Mouse (Mus musculus) kidney, adult 9 months (tissue): Measurements from ENCODE around the gene Ppm1l.
A peak's percentile ranks its signal among the peaks of the same experiment; 100 is the strongest.

Source experiments
- DNase-seq: peaks from one replicate; pipeline ENCODE4 v3.0.0; 2022

Ppm1l gene

DNA sequence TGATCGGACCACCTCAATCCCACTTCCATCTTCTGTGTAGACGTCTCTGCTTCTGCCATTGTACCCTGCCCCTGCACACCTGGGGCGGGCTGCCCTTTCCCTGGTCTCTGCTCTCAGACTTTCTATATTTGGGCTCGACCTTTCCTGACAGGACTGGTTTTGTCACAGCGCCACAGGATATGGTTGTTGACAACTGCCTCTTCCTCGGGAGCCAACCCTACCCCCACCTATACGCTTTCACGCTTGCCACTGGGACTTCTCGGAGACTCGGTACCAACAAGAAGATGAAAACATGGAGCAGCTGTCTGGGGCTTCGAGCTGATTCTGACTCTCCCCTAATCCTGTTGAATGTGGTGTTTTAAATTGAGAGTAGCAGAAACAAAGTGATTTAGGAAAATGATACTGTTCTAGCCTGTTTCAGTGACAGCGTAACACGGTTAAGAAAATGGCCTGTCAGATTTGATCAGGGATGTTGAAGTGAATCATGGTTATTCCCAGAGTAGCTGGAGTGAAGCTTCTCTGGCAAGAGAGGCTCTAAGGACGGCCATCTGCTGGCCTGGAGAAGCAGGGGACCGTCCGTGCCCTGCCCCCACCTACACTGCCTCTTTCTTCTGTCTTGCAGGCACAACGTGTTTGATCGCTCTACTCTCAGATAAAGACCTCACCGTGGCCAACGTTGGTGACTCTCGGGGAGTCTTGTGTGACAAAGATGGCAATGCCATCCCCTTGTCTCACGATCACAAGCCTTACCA, 232.2 kb downstream of the Ppm1l start:
- DNase-seq = no peak

DNA sequence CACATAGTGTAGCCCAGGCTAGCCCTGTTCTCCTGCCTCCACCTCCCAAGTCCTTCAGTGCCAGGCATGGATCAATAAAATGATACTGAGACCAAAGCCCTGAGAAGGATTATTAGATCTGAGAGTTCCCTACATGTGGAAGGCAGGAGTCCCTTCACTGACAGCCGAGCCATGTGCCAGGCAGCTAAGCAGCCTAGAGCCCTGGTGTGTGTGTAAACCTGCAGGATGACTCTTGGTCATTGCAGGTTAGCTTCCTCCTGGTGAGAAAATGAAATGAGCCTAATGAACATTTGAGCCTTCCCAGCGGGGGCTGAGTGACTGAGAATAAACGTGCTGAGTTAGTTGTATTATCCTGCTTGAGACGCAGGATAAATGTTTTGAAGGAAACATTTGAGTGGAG, 232.9 kb downstream of the Ppm1l start:
- DNase-seq = no peak

DNA sequence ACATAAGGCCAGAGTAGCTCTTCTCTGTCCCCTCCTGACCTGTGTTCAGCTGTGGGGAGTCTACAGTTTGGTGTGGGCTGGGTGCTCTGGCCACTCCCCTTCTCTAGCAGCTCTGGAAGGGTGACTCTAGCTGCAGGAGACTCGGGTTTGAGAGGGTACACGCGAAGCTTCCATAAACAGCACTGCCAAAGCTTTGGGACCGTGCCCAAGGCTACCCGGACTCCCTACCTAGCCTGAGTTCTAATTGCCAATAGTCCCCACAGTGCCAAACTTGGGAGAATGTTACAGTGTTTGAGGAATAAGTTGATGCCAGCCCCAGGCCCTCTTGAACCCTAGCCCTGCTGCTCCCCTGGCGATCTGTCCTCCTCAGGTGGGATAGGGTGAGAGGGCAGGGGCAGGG, 238.8 kb downstream of the Ppm1l start:
- no peak for DNase-seq

DNA sequence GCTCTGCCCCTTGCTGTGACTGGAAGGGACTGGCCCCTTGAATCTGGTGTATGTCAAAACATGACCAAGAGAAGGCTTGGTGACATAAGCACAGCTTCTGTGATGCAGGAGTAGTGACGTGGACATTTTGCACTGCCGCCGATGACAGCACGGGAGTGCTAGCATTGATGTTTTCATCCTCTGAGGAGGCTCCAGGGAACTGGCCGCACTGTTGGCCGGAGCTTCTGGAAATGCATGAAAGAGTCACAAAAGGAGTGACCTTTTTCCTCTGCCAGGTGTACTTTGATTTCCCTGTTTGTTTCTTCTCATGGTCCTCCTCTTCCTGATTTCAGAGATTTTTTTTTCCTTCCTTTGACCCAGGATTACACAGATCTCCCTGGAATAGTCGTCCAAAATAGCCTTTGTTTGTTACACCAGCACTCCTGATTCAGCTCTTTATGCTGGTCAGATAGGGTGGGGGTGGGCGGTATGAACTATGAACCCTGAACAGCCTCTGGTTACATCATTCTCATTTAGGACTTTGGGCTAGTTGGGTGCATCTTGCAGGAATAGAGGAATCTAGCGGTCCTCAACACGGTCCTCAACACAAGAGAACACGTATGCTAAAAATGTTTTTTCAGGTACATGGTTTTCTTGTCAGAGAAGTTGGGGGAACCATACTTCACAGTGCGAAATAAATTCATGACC, 239.6 kb downstream of the Ppm1l start:
- DNase-seq = peak; percentile 83

DNA sequence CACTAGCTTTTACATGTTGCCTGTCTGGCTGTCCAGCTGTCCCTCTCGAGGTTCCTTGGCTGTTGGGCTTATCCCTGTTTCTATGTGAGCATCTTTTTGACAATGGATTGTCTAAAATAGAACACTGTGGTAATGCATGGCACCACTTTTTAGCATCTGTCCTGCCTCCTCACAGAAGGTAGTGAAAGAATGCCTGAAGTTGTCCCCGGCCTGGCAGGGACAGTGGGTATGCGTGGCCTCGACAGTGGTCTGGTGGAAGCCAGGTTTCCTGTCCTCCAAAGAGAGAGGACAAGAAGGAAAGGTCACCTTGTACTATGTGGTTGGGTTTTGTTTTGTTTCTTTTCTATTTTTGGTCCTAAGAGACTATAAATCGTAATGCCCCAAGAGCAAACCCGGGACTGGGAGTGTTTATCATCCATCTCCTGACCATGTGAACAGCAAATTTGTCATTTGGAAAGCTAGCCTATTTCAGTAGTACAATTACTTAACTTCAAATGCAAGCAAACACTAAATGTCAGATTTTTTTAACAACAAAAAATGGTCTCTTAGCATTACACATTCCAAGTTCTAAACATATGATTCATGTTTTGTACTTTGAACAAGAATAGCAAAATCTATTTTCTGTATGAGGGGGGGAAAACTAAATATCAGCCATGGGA, 242.8 kb downstream of the Ppm1l start:
- DNase-seq = peak; percentile 51

DNA sequence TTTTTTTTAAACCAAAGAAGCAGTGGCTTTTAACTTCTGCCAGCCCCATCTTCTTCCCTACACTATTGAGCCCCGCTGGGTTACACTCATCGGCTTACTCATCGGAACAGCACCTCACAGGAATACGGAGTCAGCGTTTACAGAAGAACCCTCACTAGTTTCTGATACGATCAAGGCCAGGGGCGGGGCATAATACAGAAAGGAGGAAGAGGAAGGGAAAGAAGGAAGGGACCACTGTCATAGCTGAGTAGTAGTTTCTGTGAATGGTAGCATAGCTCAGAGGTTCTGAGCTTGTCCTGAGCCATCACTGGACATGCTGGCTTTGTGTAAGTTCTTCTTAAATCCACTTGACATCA, 243.3 kb downstream of the Ppm1l start:
- DNase-seq = no peak

DNA sequence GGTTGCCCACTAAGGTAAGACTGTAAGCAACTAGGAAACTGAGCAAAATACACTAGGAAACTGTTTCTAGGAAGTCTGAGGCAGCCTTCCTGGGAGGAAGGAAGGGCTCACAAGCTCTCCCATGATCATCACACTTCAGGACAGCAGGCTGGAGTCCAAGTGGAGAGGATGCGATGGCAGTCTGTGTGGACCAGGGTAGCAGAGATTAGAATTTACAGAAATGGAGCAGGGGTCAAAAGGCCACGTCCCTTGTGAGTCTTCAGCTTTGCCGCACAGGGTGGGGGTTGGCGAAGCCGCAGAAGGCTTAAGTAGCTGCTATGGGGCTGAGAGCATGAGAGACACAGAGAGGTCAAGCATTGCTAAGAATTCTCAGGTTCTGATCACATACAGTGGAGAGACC, 245.0 kb downstream of the Ppm1l start:
- peak; percentile 47 for DNase-seq

DNA sequence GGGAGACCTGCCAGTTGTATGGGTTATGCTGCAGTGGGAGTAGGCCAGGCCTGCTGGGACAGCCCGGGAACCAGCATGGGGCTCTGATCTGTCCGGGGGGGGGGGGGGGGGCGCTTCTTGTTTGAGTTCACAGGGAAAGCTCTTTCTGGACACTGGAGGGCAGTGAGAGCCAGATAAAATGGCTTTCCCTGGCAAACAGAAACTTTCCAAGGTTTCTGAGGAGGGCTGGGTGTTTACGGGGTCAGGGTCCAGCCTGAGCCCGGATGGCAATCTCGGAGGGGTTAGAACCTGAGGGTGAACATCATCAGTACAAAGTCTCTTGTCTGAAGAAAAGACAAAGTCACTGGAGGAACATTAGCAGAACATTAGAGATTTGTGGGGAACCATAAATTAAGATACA, 246.7 kb downstream of the Ppm1l start:
- peak; percentile 53 for DNase-seq

DNA sequence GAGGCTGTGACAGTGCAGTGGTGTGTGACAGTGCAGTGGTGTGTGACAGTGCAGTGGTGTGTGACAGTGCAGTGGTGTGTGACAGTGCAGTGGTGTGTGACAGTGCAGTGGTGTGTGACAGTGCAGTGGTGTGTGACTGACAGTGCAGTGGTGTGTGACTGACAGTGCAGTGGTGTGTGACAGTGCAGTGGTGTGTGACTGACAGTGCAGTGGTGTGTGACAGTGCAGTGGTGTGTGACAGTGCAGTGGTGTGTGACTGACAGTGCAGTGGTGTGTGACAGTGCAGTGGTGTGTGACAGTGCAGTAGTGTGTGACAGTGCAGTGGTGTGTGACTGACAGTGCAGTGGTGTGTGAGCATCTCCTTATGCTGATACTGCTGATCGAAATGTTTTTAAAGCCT, 248.9 kb downstream of the Ppm1l start:
- DNase-seq = peak; percentile 52

DNA sequence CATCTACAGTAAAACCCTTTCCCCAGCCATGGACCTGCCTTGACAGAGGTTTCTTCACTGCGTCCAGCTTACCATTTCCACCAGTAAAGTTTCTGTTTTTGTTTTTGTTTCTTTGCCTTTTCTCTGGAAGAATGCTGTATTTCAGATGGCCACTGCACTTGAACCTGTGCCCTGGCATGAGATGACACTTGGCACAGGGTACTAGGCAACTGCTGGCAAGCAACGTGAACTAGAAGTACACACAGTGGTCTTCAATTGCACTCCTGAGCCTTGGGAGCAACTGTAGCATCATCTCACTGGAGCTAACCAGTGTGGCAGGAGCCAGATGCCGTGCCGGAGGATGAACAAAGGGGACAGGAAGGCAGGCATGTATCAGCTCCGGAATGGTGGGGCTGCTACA, 255.9 kb downstream of the Ppm1l start:
- no peak for DNase-seq

DNA sequence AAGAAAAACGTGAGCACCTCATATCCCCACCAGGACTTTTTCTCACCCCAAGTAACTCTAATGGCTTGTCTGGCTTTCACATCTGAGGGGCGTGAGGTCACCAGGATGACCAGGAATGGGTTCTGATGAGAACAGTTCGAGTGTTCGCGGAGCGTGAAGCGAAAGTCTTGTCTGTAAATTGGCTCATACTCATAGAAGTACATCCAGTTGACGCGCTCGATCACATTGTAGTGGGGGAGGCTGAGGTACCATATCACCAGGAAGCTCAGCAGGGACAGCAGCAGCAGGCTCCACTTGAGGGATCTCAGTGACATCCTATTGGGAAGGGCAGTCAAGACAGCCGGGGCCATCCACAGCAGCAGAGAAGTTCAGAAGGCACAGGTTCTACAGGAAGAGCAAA, 258.9 kb downstream of the Ppm1l start:
- DNase-seq = no peak

DNA sequence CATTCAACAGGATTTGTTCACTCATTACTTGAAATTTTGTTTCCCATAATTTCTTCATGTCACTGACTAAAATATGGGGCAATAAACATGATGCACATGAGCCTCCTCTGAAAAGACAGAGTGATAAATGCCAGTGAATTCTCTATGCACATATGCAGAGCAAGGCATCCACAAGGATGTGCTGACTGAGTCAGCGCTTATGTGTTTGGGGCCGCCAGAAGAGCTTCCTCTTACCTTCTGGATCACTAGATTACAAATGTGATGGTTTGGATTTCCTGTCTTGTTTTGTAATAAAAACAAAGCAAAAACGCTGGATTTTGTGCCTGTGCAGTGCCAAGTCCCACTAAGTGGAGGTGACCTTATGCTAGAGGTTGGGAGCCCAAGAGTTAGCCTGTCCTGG, 260.1 kb downstream of the Ppm1l start:
- no peak for DNase-seq

DNA sequence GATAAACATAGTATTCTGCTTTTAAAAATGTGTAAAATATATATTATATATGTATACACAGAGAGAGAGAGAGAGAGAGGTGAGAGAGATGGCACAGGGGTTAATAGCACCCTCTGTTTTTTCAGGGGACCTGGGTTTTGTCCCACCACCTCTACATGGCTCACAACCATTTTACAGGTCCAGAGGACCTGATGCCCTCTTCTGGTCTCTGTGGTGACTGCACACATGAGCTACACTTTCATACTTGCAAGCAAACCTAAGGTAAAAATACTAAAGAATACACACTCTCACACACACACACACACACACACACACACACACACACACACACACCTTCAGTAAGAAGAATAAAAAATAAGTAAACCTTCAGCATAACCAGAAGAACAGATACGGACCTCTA, 262.1 kb downstream of the Ppm1l start:
- DNase-seq = no peak

DNA sequence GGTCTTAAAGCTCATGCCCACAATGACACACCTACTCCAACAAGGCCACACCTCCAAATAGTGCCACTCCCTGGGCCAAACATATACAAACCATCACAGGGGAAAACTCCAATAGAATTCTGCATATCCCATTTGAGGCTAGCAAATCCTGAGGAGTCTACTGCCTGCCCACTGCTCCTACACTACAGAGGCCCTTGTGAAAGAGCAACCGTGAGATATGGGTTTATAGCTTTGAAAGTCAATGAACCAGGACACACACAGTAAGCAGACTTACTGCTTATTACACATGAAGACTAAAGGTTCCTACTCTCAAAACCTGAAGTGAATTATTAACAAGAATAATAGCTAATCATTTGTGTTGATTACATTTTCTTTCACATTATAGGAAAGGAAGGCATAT, 267.1 kb downstream of the Ppm1l start:
- DNase-seq = peak; percentile 47

DNA sequence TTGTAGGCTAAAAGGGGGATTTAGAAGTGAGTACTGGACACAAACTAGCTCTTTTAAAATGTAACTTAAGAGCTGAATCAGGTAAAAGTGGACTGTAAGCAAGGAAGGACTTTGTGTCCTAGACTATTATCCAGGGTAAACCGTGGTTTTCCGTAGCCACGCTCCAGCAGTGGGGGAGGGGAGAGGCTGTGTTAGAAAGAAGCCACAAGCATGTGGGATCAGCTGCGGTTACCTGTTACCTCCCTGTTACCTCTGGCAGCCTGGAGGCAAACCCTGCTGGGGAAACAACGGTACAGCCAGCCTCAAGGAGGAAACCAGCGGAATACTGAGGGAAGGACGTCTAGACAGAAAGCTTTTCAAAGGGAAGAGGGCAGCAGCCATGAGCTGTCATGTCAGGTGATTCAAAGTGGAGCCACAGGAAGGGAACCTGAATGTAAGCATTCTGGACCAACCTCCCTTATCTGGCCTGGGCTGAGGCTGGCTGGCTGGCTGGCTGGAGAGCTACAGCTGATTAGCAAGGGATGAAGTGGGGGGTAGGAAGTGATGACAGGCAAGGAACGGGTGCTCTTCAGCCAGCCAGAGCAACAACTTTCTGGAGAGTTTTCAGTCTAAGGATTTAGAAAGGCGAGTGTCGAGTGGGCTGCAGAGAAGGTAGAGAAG, 271.6 kb downstream of the Ppm1l start:
- peak; percentile 91 for DNase-seq

DNA sequence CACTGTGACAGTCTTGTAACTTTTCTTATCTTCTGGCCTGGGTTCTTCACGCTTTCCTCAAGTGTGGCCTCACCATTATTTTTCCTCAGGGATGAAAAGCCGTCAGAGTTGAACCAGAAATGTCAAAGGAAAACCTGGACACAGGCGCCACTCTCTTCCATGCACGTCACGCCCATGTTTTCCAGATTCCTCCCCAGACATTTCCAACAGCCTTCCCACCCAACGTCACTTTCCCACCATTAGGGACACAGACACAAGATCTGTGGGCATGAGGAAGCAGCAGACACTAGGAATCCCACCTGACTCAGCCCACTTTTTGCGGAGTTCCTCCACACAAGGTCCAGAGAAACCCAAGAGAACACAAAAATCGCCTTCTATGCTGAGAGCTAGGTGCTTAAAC, 276.8 kb downstream of the Ppm1l start:
- DNase-seq = no peak

DNA sequence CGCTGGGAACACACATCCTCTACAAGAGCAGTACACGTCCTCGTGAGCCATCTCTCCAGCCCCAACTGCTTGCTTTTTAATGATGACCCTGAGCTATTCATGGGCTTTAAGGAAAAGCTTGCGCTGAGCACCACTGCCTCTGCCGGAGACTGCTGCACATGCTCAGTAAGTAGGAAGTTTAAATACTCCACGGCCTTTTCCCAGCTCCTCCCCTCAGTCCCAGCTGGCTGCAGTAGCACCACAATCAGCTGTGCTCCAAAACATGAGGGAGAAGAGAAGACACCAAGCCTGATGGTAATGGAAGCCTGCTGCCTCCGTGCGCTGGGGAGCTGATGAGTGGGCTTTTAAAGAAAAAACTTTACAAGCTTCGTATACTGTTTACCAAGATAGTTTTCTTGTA, 277.4 kb downstream of the Ppm1l start:
- DNase-seq = no peak

DNA sequence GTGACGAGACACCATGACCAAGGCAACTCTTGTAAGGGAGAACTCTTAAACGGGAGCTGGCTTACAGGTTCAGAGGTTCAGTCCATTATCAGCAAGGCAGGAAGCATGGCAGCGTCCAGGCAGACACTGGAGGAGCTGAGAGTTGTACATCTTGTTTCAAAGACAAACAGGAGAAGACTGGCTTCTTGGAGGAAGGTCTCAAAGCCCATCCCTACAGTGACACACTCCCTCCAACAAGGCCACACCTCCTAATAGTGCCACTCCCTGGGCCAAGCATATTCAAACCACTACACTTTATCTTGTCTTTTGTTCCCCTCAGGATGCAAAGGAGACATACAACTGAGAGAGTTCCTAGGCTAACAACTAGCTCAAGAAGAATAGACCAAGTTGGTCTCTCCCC, 279.5 kb downstream of the Ppm1l start:
- DNase-seq = no peak

DNA sequence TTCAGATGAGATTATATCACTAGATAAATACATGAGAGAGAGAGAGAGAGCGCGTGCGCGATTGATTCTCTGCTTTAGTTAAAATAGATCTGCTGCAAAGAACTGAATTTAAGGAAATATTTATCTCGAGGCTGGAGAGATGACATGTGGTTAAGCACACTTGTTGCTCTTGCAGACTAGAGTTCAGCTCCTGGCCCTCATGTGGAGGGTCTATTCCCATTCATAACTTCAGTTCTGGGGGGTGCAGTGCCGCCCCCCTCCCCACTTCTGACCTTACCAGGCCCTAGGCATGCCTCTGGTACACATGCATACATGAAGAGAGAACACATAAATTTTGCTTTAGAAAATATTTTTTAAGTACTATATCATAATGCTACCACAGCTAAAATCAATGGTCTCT, 280.6 kb downstream of the Ppm1l start:
- DNase-seq = no peak

DNA sequence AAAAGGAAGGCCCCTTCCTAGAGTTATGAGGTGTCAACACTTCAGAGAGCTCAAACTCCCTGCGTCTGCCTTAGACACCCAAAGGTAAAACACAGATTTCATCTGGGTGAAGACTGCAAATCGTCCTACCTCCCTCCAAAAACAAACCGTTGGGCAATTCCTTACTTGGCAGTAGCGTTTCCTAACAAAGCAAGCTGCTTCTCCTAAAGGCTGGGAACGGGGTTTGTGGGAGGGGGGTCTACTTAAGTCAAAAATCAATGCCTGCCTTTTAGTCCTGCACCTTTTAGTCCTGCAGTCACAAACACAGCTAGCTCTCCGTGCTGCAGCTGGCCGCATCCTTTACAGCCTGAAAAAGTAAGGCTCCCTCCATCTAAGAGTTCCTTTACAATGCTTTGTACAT, 281.2 kb downstream of the Ppm1l start:
- DNase-seq = no peak

DNA sequence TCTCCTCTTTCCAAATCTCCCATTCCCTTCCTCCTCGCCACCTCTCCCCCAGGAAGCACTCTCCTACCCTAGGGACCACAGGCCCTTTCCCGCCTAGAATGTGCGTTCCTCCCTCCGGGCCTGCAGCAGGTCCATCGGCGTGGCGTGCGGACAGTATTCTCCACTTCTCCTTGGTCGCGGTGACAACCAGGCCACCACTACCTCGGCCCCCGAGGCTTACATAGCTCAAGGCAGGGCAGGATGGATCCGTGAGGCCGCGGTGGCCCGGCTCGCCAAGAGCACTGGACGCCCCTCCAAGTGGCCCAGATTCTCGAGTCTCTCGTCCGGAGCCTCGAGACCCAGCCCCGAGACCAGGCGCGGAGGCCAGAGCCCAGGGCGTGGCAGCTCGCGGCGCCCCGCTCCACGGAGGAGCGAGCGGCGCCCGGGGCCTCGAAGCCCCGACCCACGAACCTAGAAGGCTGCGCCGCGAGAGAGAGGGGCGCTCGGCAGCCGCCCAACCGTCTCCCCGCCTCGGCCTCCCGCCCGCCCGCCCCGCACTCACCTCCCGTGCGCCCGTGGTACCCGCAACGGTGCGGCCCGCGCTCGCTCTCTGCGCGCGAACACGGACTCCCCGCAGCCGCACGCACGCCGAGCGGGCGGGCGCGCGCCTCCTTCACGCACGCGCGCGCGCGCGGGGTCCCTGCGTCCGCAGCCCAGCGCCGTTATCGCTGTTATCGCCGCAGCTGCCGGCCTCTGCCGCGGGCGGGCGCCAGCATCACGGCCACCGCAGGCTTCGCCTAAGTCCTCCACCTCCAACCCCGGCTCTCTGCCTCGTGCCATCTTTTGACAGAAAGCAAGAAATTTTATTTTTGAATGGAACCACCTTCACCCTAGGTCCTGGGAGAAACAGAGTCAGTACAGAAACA, 281.9 kb downstream of the Ppm1l start, which contains the start of gene B3galnt1:
Gene B3galnt1, minus strand, starts transcription at position 700 of the 905 bp plus-strand sequence.
- peak; percentile 54 for DNase-seq

DNA sequence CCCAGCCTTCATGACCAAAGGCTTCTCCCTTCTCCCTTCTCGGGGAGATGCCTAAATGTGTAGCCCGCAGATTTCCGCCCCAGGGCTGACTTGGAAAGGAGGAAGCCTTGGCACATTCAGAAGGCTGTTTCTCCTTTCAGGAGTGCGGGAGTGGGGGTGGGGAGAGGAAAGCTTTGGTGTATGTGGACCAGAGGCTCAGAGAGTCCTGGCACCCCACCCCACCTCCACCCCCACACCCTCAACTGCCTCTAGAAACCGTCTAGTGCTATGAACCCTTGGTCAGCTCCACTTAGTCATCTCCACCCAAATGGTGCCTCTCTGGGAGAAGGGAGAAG, 282.5 kb downstream of the Ppm1l start:
- DNase-seq = no peak

DNA sequence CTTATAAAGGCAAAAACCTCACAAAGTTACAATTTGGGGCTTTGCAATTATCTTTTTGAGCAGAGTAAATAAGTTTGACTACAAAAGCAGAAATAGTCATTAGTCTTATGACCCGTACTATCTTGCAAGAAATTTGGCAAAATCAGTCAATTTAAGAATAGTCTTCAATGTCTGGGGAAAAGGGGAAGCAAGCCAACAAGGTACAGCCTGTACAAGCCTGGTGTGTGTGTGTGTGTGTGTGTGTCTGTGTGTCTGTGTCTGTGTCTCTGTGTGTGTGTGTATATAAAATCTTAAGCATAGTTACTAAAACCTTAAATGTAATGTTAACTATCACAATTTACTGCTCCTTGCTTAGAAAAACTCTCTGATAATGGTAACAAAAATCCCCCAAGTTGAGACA, 290.3 kb downstream of the Ppm1l start:
- DNase-seq = no peak
